Mouse (Mus musculus) heart, postnatal 25 days (tissue): ENCODE results near the gene Ddx27. TPM values are rescaled to one million over a fixed set of nuclear protein-coding genes. Genes with fewer than 3 reads are reported as not detected.
A peak's percentile ranks its signal among the peaks of the same experiment; 100 is the strongest.

ENCODE experiments used
- DNase-seq: peaks from one replicate; pipeline ENCODE4 v3.0.0; 2022; ENCODE audit warnings: low spot score
- intact Hi-C: fragments of 180-260 bp; cut with DNase I; formaldehyde crosslinking; loops from one replicate; pipeline ENCODE4 v1.15.1; 2025
- total RNA-seq, 2 experiments: library from RNA; stranded (reverse); gene quantifications; 2 replicates each; pipeline ENCODE4 v1.2.3; 2021

The Ddx27 gene
- total RNA-seq, 2 experiments from 2014 or later, result 10.0 to 11.3 TPM

DNA sequence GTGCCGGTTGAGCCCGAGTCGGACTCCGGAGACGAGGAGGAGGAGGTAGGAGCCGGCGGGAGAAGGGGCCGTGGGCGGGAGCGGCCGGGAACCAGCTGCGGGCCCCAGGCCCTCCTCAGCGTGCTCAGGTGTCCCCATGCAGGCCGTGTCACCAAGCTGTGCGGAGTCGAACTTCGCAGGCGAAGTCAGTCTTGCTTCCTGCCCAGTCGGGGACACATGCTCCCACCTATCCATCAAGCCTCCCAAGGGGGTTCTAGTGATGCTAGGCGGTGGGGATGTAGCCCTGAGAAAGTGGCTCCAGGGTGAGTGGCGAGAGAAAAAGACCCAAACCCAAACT lies 357 bp downstream of the Ddx27 start:
- no peak for DNase-seq

DNA sequence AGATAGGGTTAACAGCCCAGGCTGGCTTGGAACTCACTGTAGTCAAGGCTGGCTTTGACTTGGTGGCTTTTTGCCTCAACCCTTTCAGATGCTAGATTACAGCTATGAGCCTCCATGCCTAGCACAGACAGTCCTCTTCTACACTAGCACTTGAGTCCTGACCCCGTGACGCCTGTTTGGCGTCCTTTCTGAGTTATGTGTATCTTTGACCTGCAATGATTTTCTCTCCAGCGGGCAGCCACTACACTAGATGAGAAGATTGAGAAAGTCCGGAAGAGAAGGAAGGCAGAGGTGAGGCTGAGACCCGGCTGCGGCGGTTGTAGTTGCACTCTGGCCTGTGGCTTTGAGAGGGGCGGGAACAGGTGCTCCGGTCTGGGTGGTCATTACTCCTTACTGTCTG lies 4.4 kb downstream of the Ddx27 start:
- intact Hi-C loops, result no loop called here
- DNase-seq, result no peak

More for the DNA sequence above, 357 bp downstream of the Ddx27 start:
- intact Hi-C loops, result no loop called here

DNA sequence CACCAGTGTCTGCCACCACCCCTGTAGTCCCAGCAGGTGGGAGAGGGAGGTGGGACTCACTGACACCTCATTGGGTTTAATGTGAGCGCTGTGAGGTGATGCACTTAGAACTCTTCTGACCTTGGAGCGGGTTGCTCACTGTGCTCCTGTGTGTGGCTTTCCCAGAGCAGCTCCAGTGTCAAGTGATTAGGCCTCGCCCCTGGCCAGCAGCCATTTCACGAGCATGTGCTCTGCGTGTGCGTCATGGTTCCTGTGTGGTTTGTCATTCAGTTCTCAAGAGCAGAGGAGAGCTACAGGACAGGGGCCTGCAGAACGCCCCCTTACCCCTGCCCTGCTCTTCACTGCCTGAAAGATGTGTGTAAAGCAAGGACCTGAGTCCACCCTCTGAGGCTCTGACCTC lies 13.6 kb downstream of the Ddx27 start:
- no peak for DNase-seq
- intact Hi-C loops, result no loop called here

GRCm38 (mm10) chr2:167030507-167030906 lies 15.5 kb downstream of the Ddx27 start:
- DNase-seq, result no peak
- intact Hi-C loops, result no loop called here

DNA sequence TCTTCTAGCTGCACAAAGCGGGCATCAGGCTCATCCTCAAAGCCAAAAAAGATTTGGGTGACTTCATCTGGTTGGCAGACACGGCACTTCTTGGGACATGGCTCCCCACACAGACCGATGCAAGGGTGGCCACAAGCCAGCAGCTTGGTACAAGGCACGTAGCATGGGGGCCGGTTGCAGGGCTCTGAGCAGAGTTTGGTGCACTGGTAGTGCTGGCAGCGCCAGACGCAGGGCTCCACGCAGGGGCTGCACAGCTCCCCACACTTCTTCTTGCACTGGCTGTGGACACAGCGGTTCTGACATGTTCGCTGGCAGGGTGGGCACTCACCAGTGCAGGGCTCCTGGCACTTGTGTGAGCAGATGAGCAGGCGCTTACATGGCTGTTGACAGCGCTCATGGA lies 22.7 kb downstream of the Ddx27 start:
- intact Hi-C loops, result no loop called here
- no peak for DNase-seq

GRCm38 (mm10) chr2:167038297-167038696 lies 23.3 kb downstream of the Ddx27 start:
- DNase-seq, result no peak
- intact Hi-C loops, result no loop called here

- no peak for DNase-seq
- intact Hi-C loops, result no loop called here
These were observed 23.7 kb downstream of the Ddx27 start for GRCm38 (mm10) chr2:167038716-167039115.

- intact Hi-C loops, result no loop called here
- DNase-seq, result no peak
These were observed 24.4 kb downstream of the Ddx27 start for GRCm38 (mm10) chr2:167039386-167039785.

GRCm38 (mm10) chr2:167043400-167044121 lies 28.6 kb downstream of the Ddx27 start:
- intact Hi-C loops, result no loop called here
- no peak for DNase-seq

GRCm38 (mm10) chr2:167048223-167048622 lies 33.2 kb downstream of the Ddx27 start:
- no peak for DNase-seq
- intact Hi-C loops, result no loop called here

DNA sequence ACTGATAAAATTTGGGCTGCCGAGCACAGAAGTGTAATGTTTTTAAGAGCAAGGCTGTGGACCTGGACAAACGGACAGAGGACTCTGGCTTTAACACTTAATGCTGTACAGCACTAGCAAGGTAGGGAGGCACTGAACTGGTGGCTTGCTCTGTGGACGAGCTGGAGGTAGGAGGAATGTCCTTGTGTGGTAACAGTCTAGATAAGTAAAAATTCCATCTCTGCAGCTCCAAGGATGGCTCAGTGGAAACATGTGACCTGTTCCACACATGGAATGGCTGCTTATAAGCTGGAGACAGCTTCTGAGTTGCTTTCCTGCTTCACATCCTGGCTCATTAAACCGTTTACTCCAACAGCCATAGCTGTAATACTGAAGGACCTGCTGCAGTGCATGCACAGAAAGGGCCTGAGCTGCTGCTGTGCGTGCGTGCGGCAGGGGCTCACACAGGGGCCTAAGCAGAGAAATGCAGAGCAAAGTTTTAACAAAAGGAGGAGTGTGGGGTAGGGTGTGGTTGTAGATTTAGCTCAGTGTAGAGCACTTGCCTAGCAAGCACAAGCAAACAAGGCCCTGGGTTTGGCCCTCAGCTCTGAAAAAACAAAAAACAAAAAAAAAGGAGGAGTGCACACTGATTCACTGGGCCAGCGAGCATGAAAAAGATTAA lies 33.8 kb downstream of the Ddx27 start:
- DNase-seq, result no peak
- intact Hi-C loops, result no loop called here

DNA sequence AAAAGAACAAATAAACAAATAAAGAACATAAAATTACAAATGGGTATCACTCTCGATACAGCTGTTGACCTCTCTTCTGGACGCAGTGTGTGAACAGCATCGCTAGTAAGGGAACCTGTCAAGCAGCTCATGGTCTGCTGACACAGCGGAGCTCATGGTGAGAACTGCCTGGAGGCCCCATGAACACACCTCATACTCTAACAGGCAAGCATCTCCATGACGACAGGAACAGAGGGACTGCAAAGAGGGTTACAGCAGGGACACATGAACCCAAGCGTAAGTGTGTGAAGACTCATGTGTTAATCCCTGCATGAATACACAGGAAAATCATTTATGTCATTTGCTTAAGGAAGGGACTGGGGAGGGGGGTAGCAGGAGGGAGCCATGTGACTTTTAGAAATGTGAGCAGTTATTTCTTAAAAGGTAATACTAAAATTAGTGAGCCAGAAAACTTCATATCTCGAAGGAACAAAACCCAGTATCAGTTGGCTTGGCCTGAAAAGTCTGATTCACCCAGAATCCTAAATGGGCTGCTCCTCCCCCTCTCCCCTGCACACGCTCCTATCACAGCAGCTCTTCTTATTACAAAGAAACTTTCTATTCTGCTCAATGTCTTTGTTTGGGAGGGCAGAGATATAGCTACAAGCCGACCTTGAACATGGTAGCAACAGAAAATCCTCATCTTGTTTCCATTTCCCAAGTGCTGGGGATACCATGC lies 38.3 kb downstream of the Ddx27 start:
- no peak for DNase-seq
- intact Hi-C loops, result no loop called here

DNA sequence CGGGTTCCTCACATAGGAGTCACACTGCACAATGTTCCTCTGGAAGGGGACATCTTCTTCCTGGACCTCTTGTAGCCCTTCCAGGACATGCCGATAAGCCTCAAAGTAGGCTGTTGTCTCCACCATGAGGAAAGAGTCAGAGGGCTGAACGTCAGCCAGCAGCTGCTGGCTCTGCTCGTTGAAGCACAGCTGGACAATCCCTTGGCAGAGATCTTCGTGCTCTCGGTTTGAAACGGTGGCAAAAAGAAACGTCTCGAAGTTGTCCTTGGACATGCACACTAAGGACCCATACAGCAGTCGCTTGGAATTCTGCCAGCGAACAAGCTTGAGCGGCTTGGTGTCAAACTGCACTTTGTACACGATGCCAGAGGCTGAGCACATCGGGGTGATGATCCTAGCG lies 40.4 kb downstream of the Ddx27 start:
- peak; percentile 66 for DNase-seq
- intact Hi-C loops, result no loop called here

DNA sequence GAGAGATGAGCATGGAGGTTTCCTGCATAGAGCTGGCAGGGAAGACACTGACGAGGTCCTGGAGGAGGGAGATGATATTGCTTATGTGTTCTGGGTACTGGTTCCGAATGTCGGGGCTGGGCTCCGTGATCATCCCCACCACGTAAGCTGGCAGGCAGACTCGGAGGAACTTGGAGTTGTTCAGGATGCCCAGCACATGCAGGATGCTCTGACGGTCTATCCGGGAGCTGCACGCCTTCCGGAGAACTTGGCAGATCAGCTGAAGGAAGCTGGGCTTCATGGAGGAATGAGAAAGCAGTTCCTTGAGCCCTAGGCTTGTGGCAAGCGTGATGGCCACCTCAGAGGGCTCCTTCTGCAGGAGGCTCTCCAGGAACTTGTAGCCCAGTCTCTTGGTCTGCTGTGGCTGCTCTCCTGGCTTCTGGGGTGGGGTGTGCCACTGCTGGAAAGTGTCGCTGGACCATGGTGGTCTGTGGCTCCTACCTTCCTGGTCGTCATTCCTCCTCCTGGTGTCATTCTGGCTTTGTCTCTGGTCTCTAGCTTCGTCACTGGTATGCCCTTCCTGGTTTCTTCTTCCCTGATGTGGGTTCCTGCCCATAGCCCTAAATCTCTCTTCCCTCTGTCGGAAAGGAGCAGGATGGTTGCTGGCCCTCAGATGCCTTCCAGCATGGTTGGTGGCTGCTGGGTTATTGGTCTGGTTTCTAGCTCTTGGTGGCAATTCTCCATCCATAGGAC lies 41.4 kb downstream of the Ddx27 start:
- no peak for DNase-seq
- intact Hi-C loops, result no loop called here

DNA sequence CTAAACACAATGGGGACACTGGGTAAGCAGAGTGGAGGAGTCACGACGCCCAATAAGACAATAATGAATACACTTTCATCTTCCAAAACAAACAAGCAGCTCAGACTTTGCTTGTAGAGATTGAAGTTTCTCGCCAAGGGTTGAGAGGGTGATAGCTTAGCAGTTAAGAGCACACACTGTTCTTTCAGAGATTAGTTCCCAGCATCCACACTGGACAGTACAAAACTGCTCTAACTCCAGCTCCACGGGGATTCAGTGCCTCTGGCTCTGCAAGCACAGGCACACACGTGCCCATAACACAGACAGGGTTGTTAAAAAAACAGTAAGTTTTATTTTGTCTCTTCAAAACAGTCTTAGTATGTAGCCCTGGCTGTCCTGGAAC lies 41.9 kb downstream of the Ddx27 start:
- intact Hi-C loops, result no loop called here
- no peak for DNase-seq

- no peak for DNase-seq
- intact Hi-C loops, result no loop called here
These were observed 43.2 kb downstream of the Ddx27 start for GRCm38 (mm10) chr2:167058201-167058600.

- intact Hi-C loops, result no loop called here
- DNase-seq, result no peak
These were observed 43.9 kb downstream of the Ddx27 start for GRCm38 (mm10) chr2:167058814-167059387.

DNA sequence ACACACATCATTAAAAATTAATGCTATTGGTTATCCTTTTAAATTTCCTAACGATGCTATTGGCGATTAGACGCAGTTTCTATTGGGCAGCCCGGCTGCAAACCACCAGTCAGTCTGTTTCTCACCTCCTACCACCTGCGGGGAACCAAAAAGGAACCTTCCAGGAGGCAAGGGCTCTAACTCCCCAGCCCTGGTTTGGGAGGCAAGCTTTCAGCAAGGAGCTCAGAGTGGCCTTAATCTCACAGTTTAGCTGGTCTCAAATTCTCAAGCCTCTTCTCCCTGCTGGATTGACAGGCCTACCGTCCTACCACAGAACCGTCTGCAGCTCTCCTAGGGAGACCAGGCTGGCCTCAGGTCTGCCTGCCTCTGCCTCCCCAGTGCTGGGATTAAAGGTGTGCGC lies 44.5 kb downstream of the Ddx27 start:
- intact Hi-C loops, result no loop called here

DNA sequence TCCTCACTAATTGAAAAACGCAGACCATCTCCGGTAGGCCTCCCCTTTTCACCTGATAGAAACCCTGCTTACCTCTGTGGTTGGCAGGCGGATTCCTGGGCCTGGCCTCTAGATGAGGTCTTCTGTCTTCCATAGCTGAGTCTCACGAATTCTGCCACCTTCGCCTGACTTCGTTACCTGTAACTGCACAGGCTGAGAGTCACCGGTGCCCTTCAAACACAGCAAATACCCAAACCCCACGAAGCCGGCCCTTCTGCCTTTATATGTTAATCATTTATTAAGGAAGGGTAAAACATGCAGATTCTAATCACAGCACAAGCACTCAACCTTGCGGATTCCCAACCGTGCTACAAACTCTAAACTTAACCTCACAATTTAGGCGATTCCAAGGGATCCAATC lies 45.0 kb downstream of the Ddx27 start:
- DNase-seq, result no peak
- intact Hi-C loops, result loop anchor here (5.0 kb wide), 1 partner anchor 362 kb away; the partner anchor contains the start of gene Slc9a8

More for the DNA sequence above, 44.5 kb downstream of the Ddx27 start:
- no peak for DNase-seq

DNA sequence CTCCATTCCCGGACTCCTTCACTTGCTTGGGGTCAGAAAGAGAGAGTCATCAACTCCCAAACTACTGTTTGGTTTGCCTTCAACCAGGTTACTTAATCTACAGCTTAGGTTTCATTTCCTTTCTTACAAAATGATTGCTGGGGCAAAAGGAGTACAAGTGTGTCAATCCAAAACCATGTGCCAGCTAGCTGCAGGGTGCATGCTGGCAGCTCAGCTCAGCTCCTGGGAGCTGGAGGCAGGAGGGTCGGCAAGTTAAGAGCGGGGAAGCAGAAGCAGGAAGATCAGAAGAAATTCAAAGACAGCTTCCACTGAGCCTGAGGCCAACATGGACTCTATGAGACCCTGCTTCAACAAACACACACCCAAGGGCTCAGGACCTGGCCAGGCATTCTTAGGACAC lies 45.4 kb downstream of the Ddx27 start:
- intact Hi-C loops, result loop anchor here (5.0 kb wide), 1 partner anchor 362 kb away; the partner anchor contains the start of gene Slc9a8
- DNase-seq, result no peak
